Mouse (Mus musculus): ENCODE measurements at regions not wholly inside any gene's neighbourhood (a gene's known extent, or its start where the extent isn't known, plus 50 kb on each side); places are given as distances from the start of the nearest gene placed in this dataset.
"Not testable (repeated sequence)": the region's sequence is repeated elsewhere in the genome, so short reads cannot be mapped to it uniquely, and the experiment has no call there.

GRCm38 (mm10) chr10:38458975-38459374, 362.6 kb downstream of the Rfpl4b start:
- DNase-seq (ENCODE audit: low spot score in 2 of 2) = no peak

GRCm38 (mm10) chr10:38458424-38458823, 363.2 kb downstream of the Rfpl4b start:
- no peak for DNase-seq (ENCODE audit: low spot score in 2 of 2)

- DNase-seq (ENCODE audit: low spot score in 2 of 2) = no peak
Measured at GRCm38 (mm10) chr10:38456786-38457185, 364.8 kb downstream of the Rfpl4b start.

- DNase-seq (ENCODE audit: low spot score in 2 of 2) = no peak
Measured at GRCm38 (mm10) chr10:38449263-38449662, 372.3 kb downstream of the Rfpl4b start.

- no peak for DNase-seq (ENCODE audit: low spot score in 2 of 2)
Measured at GRCm38 (mm10) chr10:38447706-38448105, 373.9 kb downstream of the Rfpl4b start.

- no peak for DNase-seq (ENCODE audit: low spot score in 2 of 2)
Measured at GRCm38 (mm10) chr10:38447256-38447655, 374.3 kb downstream of the Rfpl4b start.

GRCm38 (mm10) chr10:38439286-38439685, 382.3 kb downstream of the Rfpl4b start:
- DNase-seq (ENCODE audit: low spot score in 2 of 2) = no peak

GRCm38 (mm10) chr10:38436907-38437306, 384.7 kb downstream of the Rfpl4b start:
- DNase-seq (ENCODE audit: low spot score in 2 of 2) = no peak

- DNase-seq (ENCODE audit: low spot score in 2 of 2) = no peak
Measured at GRCm38 (mm10) chr10:38421541-38421940, 400.0 kb downstream of the Rfpl4b start.

- no peak for DNase-seq (ENCODE audit: low spot score in 2 of 2)
Measured at GRCm38 (mm10) chr10:38419771-38420170, 401.8 kb downstream of the Rfpl4b start.

- DNase-seq (ENCODE audit: low spot score in 2 of 2) = no peak
Measured at GRCm38 (mm10) chr10:38383161-38383560, 438.4 kb downstream of the Rfpl4b start.

- DNase-seq (ENCODE audit: low spot score in 2 of 2) = no peak
Measured at GRCm38 (mm10) chr10:38381873-38382296, 439.7 kb downstream of the Rfpl4b start.

GRCm38 (mm10) chr10:38380388-38380787, 441.2 kb downstream of the Rfpl4b start:
- no peak for DNase-seq (ENCODE audit: low spot score in 2 of 2)

GRCm38 (mm10) chr10:38366776-38367175, 454.8 kb downstream of the Rfpl4b start:
- DNase-seq (ENCODE audit: low spot score in 2 of 2) = no peak

- no peak for DNase-seq (ENCODE audit: low spot score in 2 of 2)
Measured at GRCm38 (mm10) chr10:38364876-38365275, 456.7 kb downstream of the Rfpl4b start.

GRCm38 (mm10) chr10:38357539-38358232, 463.9 kb downstream of the Rfpl4b start:
- DNase-seq (ENCODE audit: low spot score in 2 of 2) = no peak

- no peak for DNase-seq (ENCODE audit: low spot score in 2 of 2)
Measured at GRCm38 (mm10) chr10:38353973-38354372, 467.6 kb downstream of the Rfpl4b start.

- DNase-seq (ENCODE audit: low spot score in 2 of 2) = no peak
Measured at GRCm38 (mm10) chr10:38353526-38353925, 468.1 kb downstream of the Rfpl4b start.

- not testable (repeated sequence) for DNase-seq (ENCODE audit: low spot score in 2 of 2)
Measured at GRCm38 (mm10) chr10:38347029-38347428, 474.6 kb downstream of the Rfpl4b start.

- no peak for DNase-seq (ENCODE audit: low spot score in 2 of 2)
Measured at GRCm38 (mm10) chr10:38340406-38341175, 481.0 kb downstream of the Rfpl4b start.

- no peak for DNase-seq (ENCODE audit: low spot score in 2 of 2)
Measured at GRCm38 (mm10) chr10:38308716-38309392, 512.7 kb downstream of the Rfpl4b start.

GRCm38 (mm10) chr10:38295724-38296123, 525.9 kb downstream of the Rfpl4b start:
- no peak for DNase-seq (ENCODE audit: low spot score in 2 of 2)

Measured in thymus, postnatal 10 days (tissue).